ENCODE assay signal across 1 mouse cellular context in genomic region chr5:73342701-73343355, GRCm38 (mm10).
TF ChIP-seq lines count a peak whose summit lies in the region.

No protein-coding gene starts in this region.

TF ChIP-seq in CH12.LX, 34 proteins besides CTCF, POLR2A, EP300 and RAD21 (continued from another document):
- no peak for TF ChIP-seq E2F4 (IDR thresholded peaks at IDR 0.05; ENCODE audit: insufficient replicate concordance, low read depth, low read length)
- TF ChIP-seq CHD2 (IDR thresholded peaks at IDR 0.05; ENCODE audit: low read length) = no peak
- TF ChIP-seq IRF4 (IDR thresholded peaks at IDR 0.05; ENCODE audit: low read depth, low read length) = no peak
- TF ChIP-seq SIN3A (IDR thresholded peaks at IDR 0.05; ENCODE audit: low read length) = no peak
- no peak for TF ChIP-seq NELFE (IDR thresholded peaks at IDR 0.05; ENCODE audit: low read depth, low read length)
- TF ChIP-seq ZMIZ1 (IDR thresholded peaks at IDR 0.05; ENCODE audit: low read depth, low read length) = no peak
- no peak for TF ChIP-seq KAT2A (IDR thresholded peaks at IDR 0.05; ENCODE audit: insufficient replicate concordance, low read length)
- TF ChIP-seq USF1 (IDR thresholded peaks at IDR 0.05; ENCODE audit: low read depth, low read length) = no peak
- no peak for TF ChIP-seq MXI1 (IDR thresholded peaks at IDR 0.05; ENCODE audit: low read depth, low read length)
- TF ChIP-seq RCOR1 (conservative IDR thresholded peaks at IDR 0.05; ENCODE audit: low read depth, low read length) = no peak
- no peak for TF ChIP-seq POLR2AphosphoS2 (IDR thresholded peaks at IDR 0.05; ENCODE audit: low read depth, low read length)
- no peak for TF ChIP-seq CHD1 (IDR thresholded peaks at IDR 0.05; ENCODE audit: low read depth, low read length)
- TF ChIP-seq ETS1 (conservative IDR thresholded peaks at IDR 0.05; ENCODE audit: low read depth, low read length) = no peak
- TF ChIP-seq JUN (IDR thresholded peaks at IDR 0.05; ENCODE audit: insufficient read depth, low read depth, low read length) = no peak
